17 mouse cellular contexts compared by ENCODE assay signal in the genomic region with DNA sequence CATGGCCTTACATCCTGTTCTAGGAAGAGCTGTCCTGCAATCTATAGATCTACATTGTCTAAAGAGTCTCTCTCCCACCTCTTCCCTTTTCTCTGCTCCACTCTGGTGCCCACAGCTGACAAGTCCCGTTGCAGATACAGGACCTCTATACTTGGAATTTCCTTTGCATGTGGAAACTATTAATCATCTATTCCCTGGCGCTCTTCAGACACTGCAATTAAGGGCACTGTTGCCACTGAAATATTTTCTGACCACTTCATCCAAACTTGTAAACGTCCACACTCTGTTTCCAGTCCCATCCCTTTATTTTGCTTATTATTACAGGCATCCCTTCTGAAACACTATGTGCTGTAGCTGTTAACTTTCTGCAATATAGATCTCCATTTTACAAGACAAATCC. TPM values are rescaled to one million over a fixed set of nuclear protein-coding genes. Genes with fewer than 3 reads are reported as not detected.
DNase-seq lines count a peak whose midpoint lies in the region; TF ChIP-seq lines count a peak whose summit lies in the region.
"Had no signal": no experiment of that assay in that cellular context is flagged by ENCODE, and none has a peak within 500 bp of the region (broad histone marks: within the 10 kb centered on the region; RNA-seq: fewer than 3 reads in every experiment).

No protein-coding gene starts in this region.

- 46% methylated on average over 3 of the region's 3 CpGs for WGBS in heart, embryonic 10.5 days

- TF ChIP-seq CTCF in embryonic fibroblast, embryonic 13.5 days (IDR thresholded peaks at IDR 0.05; ENCODE audit: borderline replicate concordance, insufficient read depth, low read length): no peak

- no peaks in the 10 kb centered on the region for H3K27me3 ChIP-seq in heart, embryonic 10.5 days (ENCODE audit: insufficient read depth, poor library complexity, severe bottlenecking)
- H3K27me3 ChIP-seq: embryonic facial prominence, embryonic 13.5 days; heart, embryonic 13.5 days; intestine, embryonic 15.5 days had no signal

- H3K4me1 ChIP-seq in heart, embryonic 10.5 days: peaks cover 70% of the 10 kb centered on the region
- peaks cover 11% of the 10 kb centered on the region; the same call in 1 of the 2 replicates for H3K4me1 ChIP-seq in embryonic fibroblast, embryonic 13.5 days (ENCODE audit: control insufficient read depth, insufficient read depth, low read length)

- peak; percentile 1 for DNase-seq in adrenal gland, postnatal 14 days
- DNase-seq in adrenal gland, adult 2 months: no peak
- no peak for DNase-seq in heart, embryonic 10.5 days (ENCODE audit: low spot score)
- no peak for DNase-seq in heart, postnatal 4 days
- DNase-seq in 3134 (ENCODE audit: extremely low read depth, insufficient read length, low spot score): peak; percentile 21
- no peak for DNase-seq in retina, embryonic 14.5 days (ENCODE audit: low spot score)
- DNase-seq in ovary, adult 18-20 months (ENCODE audit: low spot score): no peak
- DNase-seq: adrenal gland, postnatal 25 days; cerebellum, adult 18-20 months; cerebellum, adult 9-11 months; cerebellum, postnatal 36 days had no signal

- H3K9me3 ChIP-seq in heart, embryonic 10.5 days: no peaks in the 10 kb centered on the region
- H3K9me3 ChIP-seq: embryonic facial prominence, embryonic 13.5 days; heart, embryonic 13.5 days; hindbrain, embryonic 10.5 days; intestine, embryonic 15.5 days had no signal

- H3K36me3 ChIP-seq in heart, embryonic 10.5 days: no peaks in the 10 kb centered on the region
- H3K36me3 ChIP-seq: embryonic facial prominence, embryonic 13.5 days; heart, embryonic 13.5 days; hindbrain, embryonic 10.5 days; intestine, embryonic 15.5 days had no signal

- H3K4me3 ChIP-seq in heart, embryonic 10.5 days: no peak overlapping the region
- no peak overlapping the region for H3K4me3 ChIP-seq in embryonic fibroblast, embryonic 13.5 days (ENCODE audit: insufficient read depth, low read length)
- H3K4me3 ChIP-seq: embryonic facial prominence, embryonic 13.5 days; heart, embryonic 13.5 days; hindbrain, embryonic 10.5 days; intestine, embryonic 15.5 days had no signal

- H3K27ac ChIP-seq in heart, embryonic 10.5 days: peak overlapping the region; percentile 29; the same call in 1 of the 2 replicates
- H3K27ac ChIP-seq in embryonic fibroblast, embryonic 13.5 days (ENCODE audit: insufficient read depth, low read length): peak overlapping the region; percentile 48; the same call in 1 of the 2 replicates
- H3K27ac ChIP-seq: embryonic facial prominence, embryonic 13.5 days; heart, embryonic 13.5 days; hindbrain, embryonic 10.5 days; hindbrain, embryonic 14.5 days; intestine, embryonic 15.5 days had no signal

- TF ChIP-seq POLR2A in embryonic fibroblast, embryonic 13.5 days (IDR thresholded peaks at IDR 0.05; ENCODE audit: low read depth, low read length): no peak

RNA-seq across cellular contexts. Expression of a gene that starts 31.9 kb away (rescaled TPM):
- 103 and 108 TPM in 2 replicates for total RNA-seq in adrenal gland, postnatal 14 days (2021)
- total RNA-seq in adrenal gland, adult 2 months (2021): 100 to 1,000 TPM in 1 of 2 experiments, 10 to 100 TPM in 1; 92.5 to 190 TPM
- 180 and 195 TPM in 2 replicates for polyA plus RNA-seq in adrenal gland, adult 2 months (2012; rRNA removed)
- polyA plus RNA-seq in heart, embryonic 10.5 days (2016; fragmentation: Nextera tagmentation; extraction: Ambion mirVana): 3.8 and 6.8 TPM in 2 replicates
- total RNA-seq in heart, postnatal 4 days (2021): 1 to 10 TPM; 7.0 to 9.1 TPM
- 5.8 and 15.2 TPM in 2 replicates for polyA plus RNA-seq in embryonic fibroblast, embryonic 13.5 days (2011; ENCODE audit: insufficient read length, low read depth, missing spikeins)

Comparison
In these comparisons a context has a peak if more than half of its experiments do, and no peak if none do; other contexts are left out.
1. DNase-seq: peak in adrenal gland, postnatal 14 days (single experiment) and 3134 (single experiment); none in adrenal gland, adult 2 months (single experiment), heart, embryonic 10.5 days (single experiment), heart, postnatal 4 days (single experiment), retina, embryonic 14.5 days (single experiment) and ovary, adult 18-20 months (single experiment).
2. RNA of a gene that starts 31.9 kb away (total RNA-seq): 92.5 to 190 TPM in adrenal gland, adult 2 months and 103 to 108 TPM in adrenal gland, postnatal 14 days; 7.0 to 9.1 TPM in heart, postnatal 4 days; every median in the first group is over 4 times any median in the second.